Mouse (Mus musculus) subcutaneous adipose tissue, adult 2 months (tissue): ENCODE measurements around the gene Slc7a15. TPM values are rescaled to one million over a fixed set of nuclear protein-coding genes. Genes with fewer than 3 reads are reported as not detected.

ENCODE experiments used
- polyA plus RNA-seq: library from polyadenylated mRNA; depleted of rRNA; stranded (reverse); fragments of >200 nt; gene quantifications from 2 replicates; pipeline ENCODE4 v1.2.3, GENCODE M21; 2012; ENCODE audit warnings: low replicate concordance; rRNA removed

Gene Slc7a15
- polyA plus RNA-seq: 0.08 TPM in 1 of 2 replicates, not detected in the other

DNA sequence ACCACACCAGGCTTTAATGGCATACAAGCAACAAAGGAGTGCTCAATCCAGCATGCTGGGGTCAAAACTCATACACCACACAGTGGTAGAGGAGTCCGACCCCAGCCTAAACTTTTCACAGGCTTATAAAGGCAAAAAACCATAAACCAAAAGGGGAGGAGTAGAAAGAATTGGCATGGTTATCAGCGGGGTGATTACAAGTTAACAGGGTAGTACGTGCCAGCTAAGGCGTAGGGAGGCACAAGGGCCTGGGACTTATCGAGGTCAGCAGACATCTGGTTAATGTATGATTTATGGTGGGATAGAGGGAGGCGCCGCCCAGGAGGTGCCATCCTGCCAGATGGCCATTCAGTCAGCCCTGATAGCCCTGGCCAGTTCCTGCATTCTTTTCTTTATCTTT lies at the start of gene Slc7a15:
Slc7a15 (minus strand) TSS at position 101 of the 400 bp plus-strand sequence.

DNA sequence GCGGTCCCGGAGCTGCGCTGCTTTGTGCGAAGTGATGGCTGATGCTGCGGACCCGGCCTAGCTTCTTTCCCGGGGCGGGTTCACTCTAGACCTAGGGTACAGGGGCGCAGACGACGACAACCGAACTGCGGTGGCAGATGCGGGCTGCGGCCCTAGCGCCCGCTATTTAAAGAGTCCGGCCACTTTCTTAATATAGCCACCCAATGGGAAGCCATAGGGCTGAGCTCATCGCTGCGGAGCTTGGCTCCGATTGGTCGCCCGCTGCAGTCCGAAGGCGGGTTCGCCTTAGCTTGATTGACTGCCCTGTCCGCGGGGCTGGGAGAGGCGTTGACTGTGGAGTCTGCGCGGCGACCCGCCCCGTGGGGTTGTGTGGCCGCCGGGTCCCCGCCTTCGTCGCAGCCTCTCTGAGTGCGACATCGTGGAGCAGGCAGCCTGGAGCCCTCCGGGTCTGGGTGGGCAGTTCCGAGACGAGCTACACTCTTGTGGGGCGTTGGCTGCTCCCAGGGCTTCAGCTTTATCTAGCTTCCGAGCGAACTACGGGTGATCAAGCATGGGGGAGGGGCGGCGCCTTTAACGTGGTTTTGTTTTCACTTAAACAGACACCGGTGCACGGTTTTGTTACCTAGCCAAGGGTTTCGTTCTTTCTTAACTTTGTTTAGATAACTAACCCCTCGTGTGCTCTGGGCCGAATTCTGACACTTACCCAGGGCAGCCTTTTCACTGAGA lies 98.8 kb downstream of the Slc7a15 start, which contains the start of gene Rhob:
Rhob (minus strand) TSS at position 139 of the 726 bp plus-strand sequence.

Other genes starting within 250 kb of the Slc7a15 start
- gene Rhob, start 99.1 kb downstream of the Slc7a15 start, polyA plus RNA-seq: 431 and 439 TPM in 2 replicates
- 55.5 and 67.3 TPM in 2 replicates for gene Pum2, start 75.1 kb upstream of the Slc7a15 start, polyA plus RNA-seq
- 24.4 and 87.3 TPM in 2 replicates for gene Sdc1, start 172.3 kb upstream of the Slc7a15 start, polyA plus RNA-seq